Mouse (Mus musculus) midbrain, embryonic 16.5 days (tissue): ENCODE results near the gene Lrguk. TPM values are rescaled to one million over a fixed set of nuclear protein-coding genes. Genes with fewer than 3 reads are reported as not detected.

Experiments
- polyA plus RNA-seq: library from polyadenylated mRNA; unstranded; fragments of >200 nt; fragmentation: Nextera tagmentation; extraction: Ambion mirVana; gene quantifications from 2 replicates; pipeline ENCODE4 v1.2.1, GENCODE M21; 2015

The Lrguk gene
- polyA plus RNA-seq, 1 experiment from 2014 or later: 0.50 TPM

Other genes with a start within 250 kb of the Lrguk start
- gene Slc35b4, start 147.7 kb downstream of the Lrguk start, polyA plus RNA-seq: 44.5 and 45.1 TPM in 2 replicates